Mouse (Mus musculus) layer of hippocampus, adult 9-11 months (tissue): Measurements from ENCODE around the gene Pdzk1ip1.

Experiments used
- DNase-seq: peaks from one replicate; pipeline ENCODE4 v3.0.0; 2022

The Pdzk1ip1 gene

GRCm38 (mm10) chr4:115075204-115075915 is 13.1 kb upstream of the Pdzk1ip1 start:
- DNase-seq = no peak

- DNase-seq = no peak
Measured at GRCm38 (mm10) chr4:115078892-115079820, 9.4 kb upstream of the Pdzk1ip1 start.

DNA sequence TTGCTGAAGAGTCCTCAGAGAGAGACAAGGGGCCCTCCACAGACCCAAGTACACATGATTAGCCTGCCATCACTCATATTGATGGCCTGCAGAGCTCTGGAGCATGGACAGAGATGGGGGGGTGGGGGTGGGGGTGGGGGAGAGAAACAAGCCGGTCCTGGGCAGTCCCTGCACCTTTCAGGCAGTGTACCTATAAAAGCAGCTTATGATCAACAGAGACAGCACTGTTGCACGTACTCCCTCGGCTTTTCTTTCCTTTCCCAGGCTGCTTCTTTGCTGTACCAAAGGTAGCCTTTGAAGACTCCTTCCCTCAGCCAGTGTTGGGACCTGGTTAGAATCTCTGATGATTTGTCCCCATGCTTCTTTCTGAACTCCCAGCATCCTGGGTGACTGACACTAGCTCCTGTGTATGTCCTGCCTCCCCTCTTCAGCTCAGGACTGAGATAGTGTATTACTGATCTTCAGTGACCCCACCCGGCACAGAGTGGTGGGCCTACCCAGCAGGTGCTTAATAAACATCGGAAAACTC is 8.6 kb upstream of the Pdzk1ip1 start:
- DNase-seq = no peak

- no peak for DNase-seq
Measured at GRCm38 (mm10) chr4:115083031-115083430, 5.5 kb upstream of the Pdzk1ip1 start.

GRCm38 (mm10) chr4:115085522-115086095 is 2.9 kb upstream of the Pdzk1ip1 start:
- no peak for DNase-seq

DNA sequence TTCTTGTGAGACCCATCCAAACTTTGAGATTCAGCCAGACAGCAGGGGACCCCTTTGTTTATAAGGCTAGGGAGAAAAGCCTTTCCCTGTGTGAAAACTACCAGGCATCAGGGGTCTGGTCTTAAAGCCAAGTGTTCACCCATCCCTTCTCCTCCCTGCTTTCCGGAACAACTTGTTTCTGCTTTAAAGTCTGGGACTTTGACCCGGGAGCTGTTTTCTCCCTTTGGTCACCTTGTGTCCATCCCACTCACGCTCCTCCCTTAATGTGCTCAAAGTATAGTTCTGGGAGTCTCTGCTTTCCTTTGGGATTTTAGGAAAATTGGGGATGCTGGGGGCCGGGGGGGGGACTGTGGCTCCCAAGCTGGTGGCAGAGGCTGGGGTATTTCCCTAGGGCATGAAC is 2.3 kb upstream of the Pdzk1ip1 start:
- no peak for DNase-seq

DNA sequence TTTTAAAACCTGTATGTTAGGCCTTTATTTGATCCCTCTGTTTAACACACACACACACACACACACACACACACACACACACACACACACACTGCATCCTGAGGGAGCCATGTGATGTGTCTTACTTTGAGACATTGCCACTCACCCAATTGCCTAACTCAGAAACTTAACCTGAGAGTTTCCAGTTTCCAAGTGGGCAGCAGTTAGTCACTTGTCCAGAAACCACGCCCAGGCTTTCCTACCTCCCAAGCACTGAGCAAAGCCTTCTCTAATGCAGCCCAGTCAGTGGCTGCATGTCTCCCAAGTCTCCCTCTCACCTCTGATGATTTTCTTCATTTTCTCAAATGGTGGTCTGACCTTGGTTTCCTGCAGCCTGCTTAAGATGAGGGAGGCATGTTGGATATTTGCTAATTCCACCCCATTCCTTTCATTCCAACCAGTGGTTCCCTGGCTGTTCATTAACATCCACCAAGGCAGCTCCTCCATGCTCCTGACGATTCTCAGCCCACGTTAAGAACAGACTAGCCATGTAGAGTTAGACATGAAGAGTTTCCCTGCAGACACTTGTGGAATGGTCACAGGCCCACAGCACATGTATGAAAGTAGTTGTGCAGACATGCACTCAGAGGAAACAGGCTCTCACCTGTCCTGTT is 1.6 kb upstream of the Pdzk1ip1 start:
- no peak for DNase-seq

GRCm38 (mm10) chr4:115090592-115090991 is 2.1 kb downstream of the Pdzk1ip1 start:
- DNase-seq = no peak

GRCm38 (mm10) chr4:115091806-115092205 is 3.3 kb downstream of the Pdzk1ip1 start:
- no peak for DNase-seq

DNA sequence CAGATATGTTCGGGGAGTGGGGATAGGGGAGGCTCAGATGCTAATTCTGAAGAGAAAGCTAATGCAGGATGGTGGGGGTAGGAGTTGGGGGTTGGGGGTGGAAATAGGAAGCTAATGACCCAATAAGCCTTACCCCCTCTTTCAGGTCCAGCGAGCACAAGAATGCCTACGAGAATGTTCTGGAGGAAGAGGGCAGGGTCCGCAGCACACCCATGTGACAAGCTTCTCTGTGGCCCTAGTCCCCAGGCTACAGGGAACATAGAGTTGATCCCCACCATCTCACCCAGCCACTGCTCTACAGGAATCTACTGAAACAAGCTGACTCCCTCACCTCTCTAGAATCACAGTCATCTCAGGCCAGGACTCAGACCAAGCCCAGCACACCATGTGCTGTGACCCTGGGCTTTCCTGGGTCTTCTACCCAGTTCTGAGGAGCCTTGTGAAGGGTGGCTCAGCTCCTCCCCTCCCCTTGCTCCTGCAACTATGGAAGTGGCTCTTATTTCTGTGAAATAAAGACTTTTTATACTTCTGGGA is 4.9 kb downstream of the Pdzk1ip1 start:
- no peak for DNase-seq

GRCm38 (mm10) chr4:115094056-115094455 is 5.5 kb downstream of the Pdzk1ip1 start:
- no peak for DNase-seq

- no peak for DNase-seq
Measured at GRCm38 (mm10) chr4:115095671-115096434, 7.3 kb downstream of the Pdzk1ip1 start.

GRCm38 (mm10) chr4:115096435-115097145 is 8.1 kb downstream of the Pdzk1ip1 start:
- no peak for DNase-seq

DNA sequence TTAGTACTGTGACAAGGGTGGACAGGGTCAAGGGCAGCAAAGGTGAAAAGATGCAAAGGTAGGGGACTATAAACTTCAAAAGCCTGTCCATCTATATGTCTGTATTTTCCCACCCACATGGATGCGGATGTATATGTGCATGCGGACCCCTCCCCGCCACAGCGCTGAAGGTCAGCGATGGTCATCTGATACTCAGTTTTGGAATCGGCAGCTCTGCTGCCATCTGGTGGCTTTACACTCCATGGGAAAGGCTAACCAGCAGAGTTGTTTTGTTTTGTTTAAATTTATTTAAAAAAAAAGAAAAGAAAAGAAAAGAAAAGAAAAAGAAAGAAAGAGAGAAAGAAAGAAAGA is 8.6 kb downstream of the Pdzk1ip1 start:
- DNase-seq = no peak

GRCm38 (mm10) chr4:115101682-115102081 is 13.2 kb downstream of the Pdzk1ip1 start:
- DNase-seq = peak; percentile 64

- DNase-seq = no peak
Measured at GRCm38 (mm10) chr4:115103510-115103909, 15.0 kb downstream of the Pdzk1ip1 start.

DNA sequence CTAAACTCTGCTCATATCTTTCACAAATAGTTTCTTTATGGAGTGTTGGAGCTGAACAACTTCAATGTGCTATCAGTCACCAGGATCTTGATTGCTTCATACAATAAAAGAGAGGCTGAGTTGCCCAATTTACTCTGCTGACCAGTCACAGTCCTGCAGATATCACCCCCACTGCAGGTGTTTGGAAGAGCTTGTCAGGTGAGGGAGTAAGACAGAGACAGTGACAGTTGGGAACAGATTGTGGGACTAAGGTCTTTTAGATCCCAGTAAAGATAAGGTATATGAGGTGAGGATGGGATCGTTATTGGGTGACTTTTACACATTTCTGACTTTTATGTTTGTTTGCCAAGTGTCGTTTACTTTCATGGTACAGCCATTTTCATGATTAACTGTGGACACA is 22.7 kb downstream of the Pdzk1ip1 start:
- DNase-seq = no peak

- no peak for DNase-seq
Measured at GRCm38 (mm10) chr4:115113266-115113665, 24.8 kb downstream of the Pdzk1ip1 start.

DNA sequence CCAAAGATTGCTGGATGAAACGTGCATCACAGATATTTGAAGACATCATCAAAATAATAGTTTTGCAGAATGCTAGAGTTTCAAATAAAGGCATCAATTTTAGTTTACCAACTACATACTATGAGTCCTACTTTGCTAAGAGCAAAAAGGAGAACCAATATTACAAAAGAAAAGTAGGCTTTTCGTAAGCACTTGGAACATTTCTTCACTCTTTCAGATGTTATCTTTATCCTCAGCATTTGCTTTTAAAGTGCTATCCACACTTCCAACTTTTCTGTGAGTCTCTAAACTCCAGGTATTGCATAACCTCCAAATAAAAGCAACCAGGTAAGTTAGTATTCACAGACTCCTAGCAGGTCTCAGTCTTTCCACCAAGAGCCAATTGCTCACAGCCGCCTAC is 31.1 kb downstream of the Pdzk1ip1 start:
- no peak for DNase-seq

DNA sequence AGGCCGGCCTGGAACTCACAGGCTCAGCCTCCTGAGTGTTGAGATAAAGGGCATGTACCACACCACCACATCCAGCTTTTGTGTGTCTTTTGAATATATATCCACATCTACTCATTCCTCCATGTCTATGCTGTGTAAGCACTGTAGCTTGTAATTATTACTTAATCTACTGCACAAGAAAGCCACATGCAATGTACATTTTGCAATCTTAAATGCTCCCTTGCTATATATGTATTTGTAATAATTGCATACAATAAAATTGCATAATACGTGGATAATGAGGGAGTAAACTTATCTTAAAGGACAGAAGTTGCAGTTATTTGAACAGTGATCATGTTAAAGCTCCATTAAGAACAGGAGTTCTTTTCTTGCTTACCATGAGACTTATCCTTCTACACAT is 32.7 kb downstream of the Pdzk1ip1 start:
- no peak for DNase-seq

- no peak for DNase-seq
Measured at GRCm38 (mm10) chr4:115121608-115122007, 33.1 kb downstream of the Pdzk1ip1 start.
